Mouse (Mus musculus): ENCODE measurements around the gene Pnp2. TPM values are rescaled to one million over a fixed set of nuclear protein-coding genes. Genes with fewer than 3 reads are reported as not detected.

The Pnp2 gene
- total RNA-seq, 2 experiments from 2014 or later: 2.1 to 2.7 TPM

GRCm38 (mm10) chr14:51009572-51009971, 53.8 kb downstream of the Pnp2 start:
- DNase-seq: peak; percentile 37

Other genes starting within 250 kb of the Pnp2 start
- gene Olfr748, start 248.6 kb upstream of the Pnp2 start, total RNA-seq (2021): not detected
- not detected for gene Olfr749, start 210.9 kb upstream of the Pnp2 start, total RNA-seq (2021)
- 10 to 100 TPM; 36.4 to 47.9 TPM for gene Ttc5, start 170.5 kb upstream of the Pnp2 start, total RNA-seq (2021)
- under 1 TPM; 0.24 to 0.78 TPM for gene Ccnb1ip1, start 148.3 kb upstream of the Pnp2 start, total RNA-seq (2021)
- gene Parp2, start 148.2 kb upstream of the Pnp2 start, total RNA-seq (2021): 10 to 100 TPM; 28.7 to 31.1 TPM
- 10 to 100 TPM; 18.8 to 26.2 TPM for gene Tep1, start 85.4 kb upstream of the Pnp2 start, total RNA-seq (2021)
- gene Klhl33, start 58.5 kb upstream of the Pnp2 start, total RNA-seq (2021): 1 to 10 TPM; 2.1 to 7.9 TPM
- 10 to 100 TPM; 62.7 to 76.7 TPM for gene Osgep, start 31.1 kb upstream of the Pnp2 start, total RNA-seq (2021)
- 10 to 100 TPM; 69.9 to 71.6 TPM for gene Apex1, start 31.0 kb upstream of the Pnp2 start, total RNA-seq (2021)
- 10 to 100 TPM; 41.0 to 46.3 TPM for gene Pip4p1, start 25.1 kb upstream of the Pnp2 start, total RNA-seq (2021)
- gene Pnp, start 24.9 kb upstream of the Pnp2 start, total RNA-seq (2021): 10 to 100 TPM; 36.8 to 53.0 TPM
- 10 to 100 TPM; 37.1 to 48.5 TPM for gene Gm49342, start 11.5 kb upstream of the Pnp2 start, total RNA-seq (2021)
- gene Rnase10, start 51.8 kb downstream of the Pnp2 start, total RNA-seq (2021): under 1 TPM; 0.24 to 0.33 TPM
- not detected for gene Rnase9, start 85.9 kb downstream of the Pnp2 start, total RNA-seq (2021)
- gene Rnase11, start 94.2 kb downstream of the Pnp2 start, total RNA-seq (2021): not detected
- gene Rnase12, start 101.7 kb downstream of the Pnp2 start, total RNA-seq (2021): not detected
- gene Olfr750, start 118.4 kb downstream of the Pnp2 start, total RNA-seq (2021): not detected
- 100 to 1,000 TPM in 1 of 2 experiments, 10 to 100 TPM in 1; 78.4 to 110 TPM for gene Rnase4, start 135.1 kb downstream of the Pnp2 start, total RNA-seq (2021)
- 10 to 100 TPM; 14.3 to 22.4 TPM for gene Ang, start 135.2 kb downstream of the Pnp2 start, total RNA-seq (2021)
- gene Eddm3b, start 158.4 kb downstream of the Pnp2 start, total RNA-seq (2021): not detected
- gene Rnase6, start 167.9 kb downstream of the Pnp2 start, total RNA-seq (2021): 1 to 10 TPM; 1.6 to 2.0 TPM
- not detected for gene Rnase1, start 190.8 kb downstream of the Pnp2 start, total RNA-seq (2021)
- gene Rnase2b, start 206.3 kb downstream of the Pnp2 start, total RNA-seq (2021): not detected
- not detected for gene Ang2, start 243.2 kb downstream of the Pnp2 start, total RNA-seq (2021)
- gene Ear14, start 247.4 kb downstream of the Pnp2 start, total RNA-seq (2021): not detected

All from adrenal gland, postnatal 10 days (tissue).